Mouse (Mus musculus) cerebellum, adult 2 months (tissue): ENCODE data around the gene Coro1c.

Experiments
- CTCF ChIP-seq: fragments of 200-500 bp; IDR thresholded peaks from 2 replicates; pipeline ENCODE4 v1.5.1; 2011; ENCODE audit warnings: low read depth, mild to moderate bottlenecking, control low read depth, low read length, moderate library complexity, borderline replicate concordance; ENCODE audit not compliant: insufficient read depth
- POLR2A ChIP-seq: fragments of 200-500 bp; IDR thresholded peaks from 2 replicates; pipeline ENCODE4 v1.6.1; 2011; ENCODE audit warnings: low read length, control low read depth, borderline replicate concordance; ENCODE audit not compliant: insufficient read depth

DNA sequence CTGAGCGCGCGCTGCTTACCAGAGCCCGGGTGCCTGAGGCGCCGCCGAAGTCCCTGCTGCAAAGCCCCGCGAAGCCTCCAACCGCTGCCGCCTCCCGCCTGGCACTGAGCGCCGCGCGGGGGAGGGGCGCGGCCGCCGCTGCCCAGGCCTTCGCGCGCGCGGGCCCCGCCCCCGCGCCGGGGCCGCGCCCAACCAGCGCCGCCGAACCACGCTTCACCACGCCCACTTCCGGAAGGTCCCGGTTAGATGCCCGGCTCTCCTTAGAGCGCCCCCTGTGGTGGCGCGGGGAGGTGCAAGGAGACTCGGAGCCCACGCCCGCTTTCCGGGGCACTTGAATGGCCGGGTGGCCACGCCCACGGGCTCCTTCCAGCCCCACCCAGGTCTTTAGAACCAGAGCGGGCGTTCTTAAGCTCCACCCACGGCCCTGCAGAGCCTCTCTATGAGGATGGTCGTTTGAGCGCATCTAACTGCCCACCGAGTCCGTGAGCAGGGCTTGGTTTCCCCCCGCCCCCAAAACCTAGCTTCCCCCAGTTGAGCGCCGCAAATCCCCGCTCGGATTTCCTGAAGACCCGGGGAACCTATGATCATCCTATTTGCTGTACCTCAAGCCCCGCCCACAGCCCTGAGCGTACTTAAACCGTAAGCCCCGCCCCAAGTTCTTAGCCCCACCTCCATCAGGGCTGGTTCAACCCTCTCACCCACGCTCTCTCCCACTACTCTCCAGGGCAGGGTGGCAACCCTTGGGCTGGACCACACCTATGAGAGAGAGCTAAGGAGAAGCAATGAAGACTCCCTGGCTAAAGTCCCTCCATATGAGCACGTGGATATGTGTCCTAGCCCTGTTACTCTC is at the start of gene Coro1c:
- TF ChIP-seq CTCF = peak; percentile 84
- peak; percentile 46; the same call in 1 of the 2 replicates for TF ChIP-seq POLR2A
